Mouse (Mus musculus): ENCODE measurements around the gene Psma5. TPM values are rescaled to one million over a fixed set of nuclear protein-coding genes. Genes with fewer than 3 reads are reported as not detected.
"Not testable (repeated sequence)": the region's sequence is repeated elsewhere in the genome, so short reads cannot be mapped to it uniquely, and the experiment has no call there.

The Psma5 gene
- total RNA-seq, 2 experiments from 2014 or later = 68.7 to 77.3 TPM

GRCm38 (mm10) chr3:108259319-108259718, 2.6 kb downstream of the Psma5 start:
- intact Hi-C loops (cut with DNase I) = loop anchor here (5.0 kb wide), 1 partner anchor 97 kb away; no protein-coding TSS in a partner anchor
- DNase-seq (ENCODE audit: low spot score in 2 of 2) = no peak

GRCm38 (mm10) chr3:108279495-108279894, 22.8 kb downstream of the Psma5 start:
- intact Hi-C loops (cut with DNase I) = loop anchor here (5.0 kb wide), 1 partner anchor 112 kb away; no protein-coding TSS in a partner anchor
- not testable (repeated sequence) for DNase-seq (ENCODE audit: low spot score in 2 of 2)

- intact Hi-C loops (cut with DNase I) = loop anchor here (1.0 to 5.0 kb wide), 3 partner anchors 75 to 280 kb away; partner anchors contain the start of gene Tmem167b
These were observed 25.9 kb downstream of the Psma5 start for GRCm38 (mm10) chr3:108282401-108283240.

GRCm38 (mm10) chr3:108283241-108283561, 26.5 kb downstream of the Psma5 start:
- intact Hi-C loops (cut with DNase I) = loop anchor here (5.0 kb wide), 2 partner anchors 74 to 279 kb away; partner anchors contain the start of gene Tmem167b
- peak in 1 of 2 experiments; percentile 18 for DNase-seq (ENCODE audit: low spot score in 2 of 2)

More at GRCm38 (mm10) chr3:108282401-108283240, 25.9 kb downstream of the Psma5 start:
- DNase-seq (ENCODE audit: low spot score in 2 of 2) = no peak

- intact Hi-C loops (cut with DNase I) = loop anchor here (5.0 kb wide), 2 partner anchors 73 to 278 kb away; partner anchors contain the start of gene Tmem167b
- DNase-seq (ENCODE audit: low spot score in 2 of 2) = peak; percentile 90 to 91
These were observed 27.3 kb downstream of the Psma5 start, which contains the start of gene Sort1 for GRCm38 (mm10) chr3:108283781-108284601. Gene Sort1, plus strand, starts transcription at chr3:108284082.

DNA sequence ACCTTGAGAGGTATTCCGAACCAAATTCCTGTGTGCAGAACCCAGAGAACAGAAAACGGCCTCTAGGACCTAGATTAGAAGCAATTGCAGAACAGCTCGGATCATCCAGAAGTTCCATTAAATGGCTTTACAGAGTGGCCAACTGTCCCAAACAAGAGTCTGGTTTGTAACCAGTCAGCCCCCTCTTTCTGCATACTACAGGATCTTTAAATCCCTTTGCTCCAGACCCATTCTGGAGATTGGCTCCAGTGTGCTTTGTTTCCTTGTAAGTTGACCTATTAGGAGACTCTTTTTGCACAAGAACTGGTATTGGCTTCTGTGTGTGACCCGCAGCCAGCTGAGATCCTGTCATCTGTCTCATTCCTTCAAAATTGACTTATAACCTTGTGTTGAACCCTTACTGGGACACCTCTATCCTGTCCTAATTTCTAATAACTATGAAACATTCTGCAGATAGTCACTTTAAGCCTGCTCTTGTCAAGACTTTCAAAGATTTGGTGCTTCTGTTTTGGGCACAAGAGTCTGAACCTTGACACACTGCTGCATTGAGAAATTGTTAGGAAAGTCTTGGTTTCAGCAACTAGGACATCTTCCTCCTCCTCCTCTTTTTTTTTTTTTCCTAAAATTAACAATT, 28.5 kb downstream of the Psma5 start:
- intact Hi-C loops (cut with DNase I) = loop anchor here (5.0 kb wide), 1 partner anchor 42 kb away; no protein-coding TSS in a partner anchor
- DNase-seq (ENCODE audit: low spot score in 2 of 2) = no peak

- DNase-seq (ENCODE audit: low spot score in 2 of 2) = no peak
- intact Hi-C loops (cut with DNase I) = loop anchor here (5.0 kb wide), 1 partner anchor 40 kb away; no protein-coding TSS in a partner anchor
These were observed 30.1 kb downstream of the Psma5 start for GRCm38 (mm10) chr3:108286671-108287439.

- intact Hi-C loops (cut with DNase I) = loop anchor here (5.0 kb wide), 1 partner anchor 39 kb away; no protein-coding TSS in a partner anchor
- peak in 1 of 2 experiments; percentile 27 for DNase-seq (ENCODE audit: low spot score in 2 of 2)
These were observed 31.4 kb downstream of the Psma5 start for GRCm38 (mm10) chr3:108287811-108288805.

GRCm38 (mm10) chr3:108289311-108290130, 32.8 kb downstream of the Psma5 start:
- intact Hi-C loops (cut with DNase I) = loop anchor here (5.0 kb wide), 1 partner anchor 38 kb away; no protein-coding TSS in a partner anchor
- DNase-seq (ENCODE audit: low spot score in 2 of 2) = no peak

- DNase-seq (ENCODE audit: low spot score in 2 of 2) = no peak
- intact Hi-C loops (cut with DNase I) = no loop called here
These were observed 34.5 kb downstream of the Psma5 start for GRCm38 (mm10) chr3:108291036-108291799.

GRCm38 (mm10) chr3:108294398-108294797, 37.7 kb downstream of the Psma5 start:
- no peak for DNase-seq (ENCODE audit: low spot score in 2 of 2)
- intact Hi-C loops (cut with DNase I) = no loop called here

GRCm38 (mm10) chr3:108295379-108296219, 38.9 kb downstream of the Psma5 start:
- intact Hi-C loops (cut with DNase I) = no loop called here
- peak; percentile 71 to 75 for DNase-seq (ENCODE audit: low spot score in 2 of 2)

- intact Hi-C loops (cut with DNase I) = no loop called here
- peak in 1 of 2 experiments; percentile 58 for DNase-seq (ENCODE audit: low spot score in 2 of 2)
These were observed 39.7 kb downstream of the Psma5 start for GRCm38 (mm10) chr3:108296220-108297049.

- intact Hi-C loops (cut with DNase I) = no loop called here
- DNase-seq (ENCODE audit: low spot score in 2 of 2) = no peak
These were observed 40.3 kb downstream of the Psma5 start for GRCm38 (mm10) chr3:108297050-108297419.

All from left cerebral cortex, postnatal 36 days (tissue).